Mouse (Mus musculus) forebrain, embryonic 10.5 days (tissue): ENCODE data around the gene Taf11. TPM values are rescaled to one million over a fixed set of nuclear protein-coding genes. Genes with fewer than 3 reads are reported as not detected.

Experiments
- DNase-seq: peaks from one replicate; pipeline ENCODE4 v3.0.0-alpha.2; 2017; ENCODE audit warnings: low spot score; ENCODE audit errors: extremely low spot score
- H3K27ac ChIP-seq: fragments of 300-500 bp; sonication (generic); 2 replicates; pipeline ENCODE4 v1.5.1; 2016; ENCODE audit warnings: mild to moderate bottlenecking
- H3K27me3 ChIP-seq: fragments of 300-500 bp; sonication (generic); 2 replicates; pipeline ENCODE4 v1.6.1; 2016; ENCODE audit warnings: mild to moderate bottlenecking; ENCODE audit not compliant: poor library complexity, severe bottlenecking
- H3K36me3 ChIP-seq: fragments of 300-500 bp; sonication (generic); replicated peaks from 2 replicates; pipeline ENCODE4 v1.6.1; 2016; ENCODE audit warnings: mild to moderate bottlenecking, moderate library complexity
- H3K4me1 ChIP-seq: fragments of 300-500 bp; sonication (generic); 2 replicates; pipeline ENCODE4 v1.6.1; 2016
- H3K4me3 ChIP-seq: fragments of 300-500 bp; sonication (generic); 2 replicates; pipeline ENCODE4 v1.5.1; 2016; ENCODE audit warnings: mild to moderate bottlenecking, moderate library complexity
- H3K9me3 ChIP-seq: fragments of 300-500 bp; sonication (generic); 2 replicates; pipeline ENCODE4 v1.6.1; 2016; ENCODE audit warnings: mild to moderate bottlenecking, moderate library complexity
- WGBS: fragments of 180-500 bp; shearing (Covaris S2); methylation state at CpG from one replicate; pipeline ENCODE4 v1.1.7; 2016; 5-methylcytosine and 5-hydroxymethylcytosine counted together
- polyA plus RNA-seq: library from polyadenylated mRNA; unstranded; fragments of >200 nt; fragmentation: Nextera tagmentation; extraction: Ambion mirVana; gene quantifications from 2 replicates; pipeline ENCODE4 v1.2.1, GENCODE M21; 2016

Taf11 gene
- polyA plus RNA-seq, 1 experiment from 2014 or later = 91.4 TPM

- H3K27ac ChIP-seq = peak overlapping the region; percentile 8; the same call in 1 of the 2 replicates
- H3K4me3 ChIP-seq = no peak overlapping the region
- peaks cover 15% of the 10 kb centered on the region for H3K4me1 ChIP-seq
- H3K27me3 ChIP-seq = no peaks in the 10 kb centered on the region
- H3K9me3 ChIP-seq = no peaks in the 10 kb centered on the region
- peaks cover 2% of the 10 kb centered on the region; the same call in 1 of the 2 replicates for H3K36me3 ChIP-seq
- no peak for DNase-seq
- 90% methylated on average over 12 of the region's 12 CpGs for WGBS
Measured at GRCm38 (mm10) chr17:27938121-27938754, 28.6 kb upstream of the Taf11 start.

GRCm38 (mm10) chr17:27937054-27937615 is 27.5 kb upstream of the Taf11 start:
- Histone ChIP-seq H3K27me3 (no peaks in the 10 kb centered on the region), H3K4me3 (no peak overlapping the region), H3K27ac (no peak overlapping the region), H3K9me3 (no peaks in the 10 kb centered on the region), H3K4me1 (peaks cover 15% of the 10 kb centered on the region), H3K36me3 (peaks cover 2% of the 10 kb centered on the region; the same call in 1 of the 2 replicates)
- no peak for DNase-seq
- WGBS = 93% methylated on average over 4 of the region's 4 CpGs

- no peak for DNase-seq
- H3K9me3 ChIP-seq = no peaks in the 10 kb centered on the region
- H3K4me3 ChIP-seq = no peak overlapping the region
- WGBS = 89% methylated on average over 3 of the region's 3 CpGs
- no peaks in the 10 kb centered on the region for H3K27me3 ChIP-seq
- peaks cover 2% of the 10 kb centered on the region; the same call in 1 of the 2 replicates for H3K36me3 ChIP-seq
- H3K4me1 ChIP-seq = peaks cover 8% of the 10 kb centered on the region
- no peak overlapping the region for H3K27ac ChIP-seq
Measured at GRCm38 (mm10) chr17:27935091-27935490, 25.4 kb upstream of the Taf11 start.

DNA sequence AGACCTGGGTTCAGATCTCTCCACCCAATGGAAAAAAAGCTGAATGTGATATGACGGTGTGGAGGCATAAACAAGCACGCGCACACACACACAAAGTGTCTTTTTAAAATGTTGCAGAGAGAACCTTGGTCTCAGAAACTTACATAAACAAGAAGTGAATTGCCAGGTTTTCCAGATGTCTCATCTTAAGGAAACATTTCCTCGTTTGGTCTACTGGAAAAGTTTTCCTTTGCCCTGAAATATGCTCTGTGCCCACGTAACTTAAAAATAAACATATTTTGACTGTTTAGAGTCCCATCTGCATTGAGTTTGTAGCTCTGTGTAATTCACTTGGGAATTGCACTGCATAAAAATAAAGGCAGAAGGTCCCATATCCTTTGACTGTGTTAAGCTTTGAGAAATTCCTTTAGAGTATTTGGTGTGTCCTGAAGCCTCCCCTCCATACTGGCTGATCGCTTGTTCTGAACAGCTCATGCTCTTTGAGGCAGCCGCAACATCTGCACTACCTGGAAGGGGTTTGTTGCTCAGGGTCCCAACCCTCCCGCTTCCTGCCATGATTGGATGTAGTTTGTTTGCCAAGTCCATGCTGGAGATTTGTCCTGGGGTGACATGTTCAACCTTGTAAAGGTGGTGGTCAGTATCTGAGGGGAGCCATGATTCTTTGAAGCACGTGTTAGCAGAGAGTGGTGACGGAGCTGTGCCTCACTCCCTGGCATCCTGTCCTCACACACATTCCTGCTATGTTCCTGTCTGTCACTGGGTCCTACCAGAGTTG is 24.7 kb upstream of the Taf11 start:
- WGBS = 95% methylated on average over 10 of the region's 10 CpGs
- no peak overlapping the region for H3K4me3 ChIP-seq
- no peaks in the 10 kb centered on the region for H3K9me3 ChIP-seq
- H3K36me3 ChIP-seq = peaks cover 2% of the 10 kb centered on the region; the same call in 1 of the 2 replicates
- peaks cover 6% of the 10 kb centered on the region; the same call in 1 of the 2 replicates for H3K4me1 ChIP-seq
- H3K27me3 ChIP-seq = no peaks in the 10 kb centered on the region
- no peak for DNase-seq
- no peak overlapping the region for H3K27ac ChIP-seq

- DNase-seq = no peak
- Histone ChIP-seq H3K27ac (no peak overlapping the region), H3K9me3 (no peaks in the 10 kb centered on the region), H3K4me3 (no peak overlapping the region), H3K27me3 (no peaks in the 10 kb centered on the region), H3K36me3 (peaks cover 2% of the 10 kb centered on the region; the same call in 1 of the 2 replicates), H3K4me1 (no peaks in the 10 kb centered on the region)
- 89% methylated on average over 4 of the region's 4 CpGs for WGBS
Measured at GRCm38 (mm10) chr17:27931826-27932225, 22.2 kb upstream of the Taf11 start.

GRCm38 (mm10) chr17:27930291-27930690 is 20.6 kb upstream of the Taf11 start:
- peaks cover 1% of the 10 kb centered on the region for H3K4me1 ChIP-seq
- H3K27me3 ChIP-seq = no peaks in the 10 kb centered on the region
- peaks cover 2% of the 10 kb centered on the region; the same call in 1 of the 2 replicates for H3K36me3 ChIP-seq
- no peaks in the 10 kb centered on the region for H3K9me3 ChIP-seq
- H3K27ac ChIP-seq = no peak overlapping the region
- no peak overlapping the region for H3K4me3 ChIP-seq
- no peak for DNase-seq
- WGBS = 90% methylated on average over 5 of the region's 5 CpGs

- H3K4me3 ChIP-seq = no peak overlapping the region
Measured at GRCm38 (mm10) chr17:27925504-27925903, 15.9 kb upstream of the Taf11 start.

GRCm38 (mm10) chr17:27925054-27925453 is 15.4 kb upstream of the Taf11 start:
- no peak overlapping the region for H3K27ac ChIP-seq
- peaks cover 12% of the 10 kb centered on the region for H3K4me1 ChIP-seq
- H3K4me3 ChIP-seq = no peak overlapping the region
- DNase-seq = no peak
- H3K27me3 ChIP-seq = no peaks in the 10 kb centered on the region
- H3K36me3 ChIP-seq = peaks cover 4% of the 10 kb centered on the region; the same call in 1 of the 2 replicates
- WGBS = 91% methylated on average over 4 of the region's 4 CpGs
- no peaks in the 10 kb centered on the region for H3K9me3 ChIP-seq

More at GRCm38 (mm10) chr17:27925504-27925903, 15.9 kb upstream of the Taf11 start:
- no peak overlapping the region for H3K27ac ChIP-seq
- H3K36me3 ChIP-seq = peaks cover 4% of the 10 kb centered on the region; the same call in 1 of the 2 replicates
- H3K27me3 ChIP-seq = no peaks in the 10 kb centered on the region
- 76% methylated on average over 7 of the region's 7 CpGs for WGBS
- no peaks in the 10 kb centered on the region for H3K9me3 ChIP-seq
- H3K4me1 ChIP-seq = peaks cover 12% of the 10 kb centered on the region
- no peak for DNase-seq

DNA sequence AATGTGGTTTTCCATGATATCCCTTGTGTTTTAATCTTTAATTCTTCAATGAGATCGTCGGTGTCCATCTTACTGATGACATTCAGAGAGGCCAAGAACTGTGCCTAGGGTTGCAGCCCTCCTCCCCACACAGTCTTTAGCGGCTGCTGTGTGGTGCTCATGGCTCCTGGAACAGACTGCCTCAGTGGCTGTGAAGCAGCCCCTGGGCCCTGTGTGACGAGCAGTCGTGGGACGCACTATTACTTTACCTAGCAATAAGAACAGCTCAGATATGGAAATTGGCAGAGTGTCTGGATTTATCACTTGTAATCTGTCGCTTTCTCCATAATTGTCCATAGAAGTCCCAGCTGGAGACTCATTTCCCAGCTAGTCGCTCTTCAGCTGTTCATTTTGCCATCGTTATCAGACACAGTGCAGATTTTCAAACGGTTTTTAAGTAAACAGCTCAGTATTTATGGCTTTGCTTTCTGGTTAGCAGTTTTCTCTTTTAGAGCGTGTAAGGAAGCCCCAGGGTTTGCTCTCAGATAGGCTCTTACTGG is 12.6 kb upstream of the Taf11 start:
- Histone ChIP-seq H3K36me3 (0 out of 2 replicates have a peak, but pooled peaks cover 4% of the 10 kb centered on the region), H3K27ac (no peak overlapping the region), H3K4me3 (no peak overlapping the region), H3K9me3 (no peaks in the 10 kb centered on the region), H3K4me1 (peaks cover 16% of the 10 kb centered on the region), H3K27me3 (no peaks in the 10 kb centered on the region)
- DNase-seq = no peak
- WGBS = 94% methylated on average over 11 of the region's 11 CpGs

DNA sequence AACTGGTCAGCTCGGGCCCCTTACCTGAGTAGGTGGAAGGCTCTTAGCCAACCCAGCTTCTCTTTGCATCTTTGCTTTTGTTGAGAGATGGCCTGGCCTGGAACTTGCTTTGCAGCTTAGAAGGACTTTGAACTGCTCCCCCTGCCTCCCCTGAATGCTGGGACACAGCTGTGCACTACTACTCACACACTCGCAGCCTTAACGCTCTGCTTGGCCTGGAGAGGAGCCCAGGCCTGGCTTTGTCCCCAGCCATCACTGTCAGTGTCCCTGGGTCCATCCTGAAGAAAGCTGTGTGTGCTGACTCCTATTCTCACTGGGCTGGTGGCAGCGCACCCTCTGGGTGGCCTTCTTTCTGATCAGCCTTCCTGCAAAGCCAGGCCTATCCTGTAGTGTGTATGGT is 11.0 kb upstream of the Taf11 start:
- H3K27me3 ChIP-seq = no peaks in the 10 kb centered on the region
- H3K4me1 ChIP-seq = peaks cover 16% of the 10 kb centered on the region
- WGBS = 94% methylated on average over 4 of the region's 4 CpGs
- 0 out of 2 replicates have a peak, but pooled peaks cover 4% of the 10 kb centered on the region for H3K36me3 ChIP-seq
- DNase-seq = no peak
- H3K27ac ChIP-seq = no peak overlapping the region
- H3K9me3 ChIP-seq = no peaks in the 10 kb centered on the region
- H3K4me3 ChIP-seq = no peak overlapping the region

DNA sequence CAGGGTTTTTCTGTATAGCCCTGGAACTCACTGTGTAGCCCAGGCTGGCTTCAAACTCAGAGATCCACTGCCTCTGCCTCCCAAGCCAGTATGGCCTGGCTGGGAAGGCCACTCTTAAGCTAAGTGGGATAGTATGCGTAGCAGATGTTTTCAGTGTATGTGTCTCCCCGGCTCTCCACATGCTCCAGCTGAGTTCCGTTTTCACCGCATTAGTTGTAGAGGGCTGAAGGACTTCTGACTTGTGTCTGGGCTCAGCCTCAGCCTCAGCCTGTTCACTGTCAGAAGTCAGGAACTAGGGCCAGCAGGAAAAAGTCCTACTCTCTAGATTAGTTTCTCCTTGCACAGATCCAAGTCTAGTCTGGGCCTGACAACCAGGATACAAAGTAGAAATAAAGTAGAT is 6.7 kb upstream of the Taf11 start:
- 83% methylated on average over 4 of the region's 4 CpGs for WGBS

DNA sequence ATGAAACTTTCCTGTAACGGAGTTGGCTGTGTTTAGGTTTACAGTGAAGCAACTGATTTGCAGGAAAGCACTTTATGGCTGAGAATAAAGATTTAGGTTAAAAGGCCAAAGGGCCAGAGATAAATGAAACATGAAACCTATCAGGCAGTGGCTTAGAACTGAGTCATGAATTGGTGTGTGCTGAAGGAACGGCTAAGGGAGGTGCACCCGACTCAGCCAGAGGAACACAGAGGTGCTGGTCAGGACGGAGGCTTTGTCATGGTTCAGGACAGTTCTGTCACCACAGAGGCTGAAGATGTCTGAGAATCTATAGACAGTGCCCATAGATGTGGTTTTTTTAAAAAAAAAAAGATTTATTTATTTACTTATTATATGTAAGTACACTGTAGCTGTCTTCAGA is 5.1 kb upstream of the Taf11 start:
- no peak overlapping the region for H3K27ac ChIP-seq
- no peak overlapping the region for H3K4me3 ChIP-seq
- peaks cover 24% of the 10 kb centered on the region for H3K4me1 ChIP-seq
- H3K27me3 ChIP-seq = no peaks in the 10 kb centered on the region
- DNase-seq = no peak
- 88% methylated on average over 4 of the region's 4 CpGs for WGBS
- peaks cover 15% of the 10 kb centered on the region for H3K36me3 ChIP-seq
- H3K9me3 ChIP-seq = no peaks in the 10 kb centered on the region

More for the DNA sequence above, 6.7 kb upstream of the Taf11 start:
- Histone ChIP-seq H3K27ac (no peak overlapping the region), H3K9me3 (no peaks in the 10 kb centered on the region), H3K27me3 (no peaks in the 10 kb centered on the region), H3K36me3 (peaks cover 15% of the 10 kb centered on the region), H3K4me3 (no peak overlapping the region), H3K4me1 (peaks cover 7% of the 10 kb centered on the region)
- DNase-seq = no peak
